Mouse (Mus musculus) urinary bladder, postnatal 10 days (tissue): Measurements from ENCODE around the gene Coq7.
A peak's percentile ranks its signal among the peaks of the same experiment; 100 is the strongest.

Experiments used
- DNase-seq: peaks from one replicate; pipeline ENCODE4 v3.0.0; 2022; ENCODE audit warnings: low spot score

Coq7 gene

DNA sequence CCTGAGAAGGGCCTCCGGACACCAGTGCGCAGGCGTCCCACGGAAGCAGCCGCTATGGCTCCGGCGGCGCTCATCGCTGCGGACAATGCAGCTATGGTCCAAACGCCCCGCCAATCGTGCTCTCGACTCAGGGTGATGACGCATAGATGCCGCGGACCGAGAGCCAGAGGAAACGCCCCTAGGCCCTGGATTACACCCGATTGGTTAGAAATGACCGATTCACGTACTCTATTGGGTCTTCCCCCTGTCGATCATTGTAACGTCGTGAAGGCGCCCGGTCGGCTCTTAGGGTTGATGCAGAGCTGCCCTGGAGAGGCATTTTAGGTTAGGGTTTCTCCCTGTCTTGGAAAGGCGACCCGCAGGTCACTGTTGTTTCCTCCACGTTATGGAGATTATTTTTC lies at the start of gene Coq7:
Gene Coq7 (minus strand): TSS at position 179 of the 401 bp plus-strand sequence.
- DNase-seq: peak; percentile 68

- no peak for DNase-seq
Observed at GRCm38 (mm10) chr7:118579938-118580337, 46.8 kb upstream of the Coq7 start.

DNA sequence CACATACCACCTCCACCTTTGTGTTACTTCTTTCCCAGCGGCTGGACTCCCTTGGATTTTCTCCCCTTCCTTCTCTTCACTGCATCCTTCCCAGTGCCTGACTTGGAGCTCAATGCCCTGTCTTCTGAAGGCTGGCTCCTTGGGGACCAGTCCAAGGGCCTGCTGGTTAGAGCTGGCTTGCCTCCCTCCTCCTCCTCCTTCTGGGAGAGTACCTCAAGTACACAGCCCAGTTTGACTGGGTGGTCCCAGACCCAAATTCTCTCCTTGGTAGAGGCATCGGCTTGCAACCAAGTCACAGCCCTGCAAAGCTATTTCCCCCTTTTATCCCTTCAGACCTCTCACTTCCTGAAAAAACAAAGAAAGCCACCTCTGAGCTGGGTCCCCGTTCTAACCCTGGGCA lies 45.1 kb upstream of the Coq7 start:
- DNase-seq: no peak

DNA sequence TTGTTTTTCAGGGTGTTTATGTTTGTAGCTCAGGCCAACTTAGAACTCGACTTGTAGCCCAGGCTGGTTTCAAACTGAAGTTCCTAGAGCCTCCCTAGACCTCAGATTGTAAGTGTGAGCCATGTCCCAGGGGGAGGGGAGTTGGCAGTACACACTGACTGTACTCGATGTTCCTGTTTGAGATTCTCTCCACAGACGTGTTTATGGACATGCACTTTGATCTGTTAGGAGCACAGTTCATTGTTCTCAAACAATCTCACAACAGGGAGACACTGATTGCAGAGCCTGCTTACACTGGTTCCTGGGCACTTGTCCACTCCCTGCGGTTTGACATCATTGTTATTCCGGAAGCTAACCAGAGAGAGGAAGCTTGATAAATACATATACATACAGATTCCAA lies 38.9 kb upstream of the Coq7 start:
- DNase-seq: no peak

DNA sequence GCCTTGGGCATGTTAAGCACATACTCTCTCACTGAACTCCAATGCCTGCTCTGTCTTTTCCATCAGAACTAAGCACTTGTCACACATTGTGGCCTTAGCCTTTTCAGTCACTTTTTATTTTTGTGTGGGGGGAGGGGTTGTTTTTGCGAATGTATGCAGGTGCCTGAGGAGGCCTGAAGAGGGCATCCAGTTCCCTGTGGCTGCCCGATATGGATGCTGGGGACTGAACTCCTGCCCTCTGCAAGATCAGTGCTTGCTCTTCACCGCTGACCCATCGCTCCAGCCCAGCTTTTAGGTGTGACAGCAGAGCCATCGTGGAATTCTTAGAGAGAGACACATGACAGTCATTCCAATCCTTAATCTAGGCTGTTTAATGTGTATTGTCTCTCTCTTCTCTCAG lies 38.2 kb upstream of the Coq7 start:
- no peak for DNase-seq

DNA sequence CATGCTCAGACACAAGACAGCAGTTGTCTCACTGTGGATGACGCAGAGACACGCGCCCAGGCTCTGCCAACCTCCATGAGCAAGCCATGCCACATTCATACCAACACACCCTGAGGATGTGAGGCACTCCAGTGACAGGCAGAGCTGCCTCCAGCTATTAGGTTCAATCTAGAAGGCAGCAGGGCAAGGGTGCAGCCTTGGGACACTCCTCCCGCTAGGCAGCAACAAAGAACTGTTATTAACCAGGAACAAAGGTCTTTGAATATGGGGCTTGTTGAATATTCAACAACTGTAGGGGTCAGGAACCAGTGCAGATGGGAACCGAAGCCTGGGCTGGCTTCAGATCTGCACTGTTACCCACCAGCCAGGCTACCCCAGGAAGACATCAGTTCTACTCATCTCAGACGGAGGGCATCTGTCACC lies 36.0 kb upstream of the Coq7 start:
- DNase-seq: no peak

GRCm38 (mm10) chr7:118554290-118554689 lies 21.1 kb upstream of the Coq7 start:
- no peak for DNase-seq

DNA sequence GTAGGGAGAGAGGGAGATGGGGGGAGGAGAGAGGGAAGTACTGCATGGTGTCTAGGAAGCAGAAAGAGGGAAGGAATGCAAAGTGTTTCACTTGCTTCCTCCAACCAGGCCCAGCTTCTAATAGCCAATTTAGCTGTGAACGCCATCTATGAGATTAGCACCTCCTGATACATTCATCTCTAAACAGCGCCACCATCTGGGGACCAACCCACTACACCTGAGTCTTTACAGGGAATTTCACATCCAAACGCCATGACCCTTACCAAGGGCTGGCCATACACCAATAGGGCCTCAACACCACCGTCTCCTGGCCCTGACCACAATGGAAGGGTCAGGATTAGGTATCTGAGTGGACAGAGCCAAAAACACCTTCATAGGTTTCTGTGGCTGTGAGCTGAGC lies 20.7 kb upstream of the Coq7 start:
- no peak for DNase-seq

GRCm38 (mm10) chr7:118547451-118547850 lies 14.3 kb upstream of the Coq7 start:
- no peak for DNase-seq

GRCm38 (mm10) chr7:118544128-118544527 lies 11.0 kb upstream of the Coq7 start:
- no peak for DNase-seq

DNA sequence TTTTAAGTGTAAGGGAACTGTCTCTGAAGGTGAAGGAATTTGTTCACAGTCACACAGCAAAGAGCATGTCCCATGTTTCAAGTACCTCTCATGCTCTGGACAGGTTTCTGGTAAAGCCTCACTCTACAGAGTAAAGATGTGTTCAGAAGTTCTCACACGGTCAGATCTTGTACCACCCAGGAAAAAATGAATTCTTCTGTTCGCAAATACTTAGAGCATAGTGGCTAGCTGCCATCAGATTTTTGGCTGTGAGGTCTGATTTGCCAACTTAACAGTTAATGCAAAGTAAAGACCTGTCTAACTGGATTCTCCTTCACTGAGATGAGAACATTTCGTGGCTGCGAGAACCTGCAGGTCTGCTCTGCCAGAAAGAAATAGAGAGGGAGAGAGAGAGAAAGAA lies 1.9 kb upstream of the Coq7 start:
- no peak for DNase-seq

GRCm38 (mm10) chr7:118534326-118534725 lies 1.2 kb upstream of the Coq7 start:
- DNase-seq: no peak

DNA sequence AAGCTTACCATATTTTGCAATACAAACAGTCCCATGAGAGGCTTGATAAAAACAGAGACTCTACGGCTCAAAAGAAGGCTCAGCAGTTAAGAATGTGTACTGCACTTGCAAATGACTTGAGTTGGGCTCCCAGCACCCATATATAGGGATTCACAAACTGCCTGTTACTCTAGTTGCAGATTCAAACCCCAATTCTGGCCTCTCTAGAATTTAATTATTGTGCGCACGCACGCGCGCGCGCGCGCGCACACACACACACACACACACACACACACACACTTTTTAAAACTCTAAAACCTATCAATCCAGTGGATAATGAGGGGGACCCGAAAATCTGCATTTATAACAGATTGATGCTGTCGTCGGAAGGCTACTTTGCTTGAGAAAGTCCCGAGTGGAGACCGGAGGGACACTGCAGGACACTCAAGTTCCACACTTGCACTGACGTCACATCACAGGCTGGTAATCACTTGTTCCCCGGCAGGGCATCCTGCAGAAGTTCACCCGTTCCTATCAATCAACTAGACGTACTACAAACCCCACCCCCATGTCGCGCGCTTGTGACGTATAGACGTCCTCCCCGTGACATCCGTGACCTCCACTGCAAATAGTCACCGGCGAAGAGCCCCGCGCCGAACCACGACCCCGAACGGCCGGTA lies 508 bp downstream of the Coq7 start:
- DNase-seq: peak; percentile 89

DNA sequence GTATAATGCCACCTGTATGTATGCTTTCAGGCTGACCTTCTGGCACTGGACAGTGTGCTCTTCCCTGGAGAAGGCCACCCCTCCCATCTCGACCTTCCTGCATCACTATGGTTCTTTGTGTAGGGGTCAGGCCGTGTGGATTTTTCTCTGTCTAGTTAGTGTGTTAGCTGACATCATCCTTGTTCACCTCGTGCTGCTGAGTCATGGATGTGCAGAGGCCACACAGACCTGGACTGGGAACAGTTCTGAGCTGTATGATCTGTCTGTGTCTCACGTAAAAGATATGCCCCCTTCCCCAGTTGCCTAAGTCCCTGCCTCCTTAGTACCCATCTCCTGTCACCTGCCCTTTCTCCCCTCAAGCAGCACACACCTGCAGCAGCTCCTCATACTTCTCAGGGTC lies 6.2 kb downstream of the Coq7 start:
- DNase-seq: no peak

GRCm38 (mm10) chr7:118522077-118522476 lies 11.1 kb downstream of the Coq7 start:
- no peak for DNase-seq

DNA sequence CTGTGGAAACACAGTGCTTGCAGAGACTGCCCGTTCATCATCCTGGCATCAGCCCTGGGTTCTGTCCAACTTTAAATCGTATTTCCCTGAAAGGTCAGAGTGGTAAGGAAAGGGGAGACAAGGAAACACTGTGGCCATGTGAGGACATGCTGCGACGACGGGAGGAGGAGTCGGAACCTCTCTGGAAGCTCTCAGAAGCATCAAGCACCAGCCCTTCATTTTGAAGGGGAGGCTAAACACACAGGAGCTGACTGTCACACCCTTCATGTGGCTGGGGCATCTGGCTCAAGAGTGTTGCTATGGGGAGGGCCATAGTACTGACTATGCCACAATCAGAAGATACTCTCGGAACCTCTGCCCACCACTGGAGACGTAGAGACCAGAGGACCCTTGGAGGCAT lies 13.5 kb downstream of the Coq7 start:
- DNase-seq: no peak

DNA sequence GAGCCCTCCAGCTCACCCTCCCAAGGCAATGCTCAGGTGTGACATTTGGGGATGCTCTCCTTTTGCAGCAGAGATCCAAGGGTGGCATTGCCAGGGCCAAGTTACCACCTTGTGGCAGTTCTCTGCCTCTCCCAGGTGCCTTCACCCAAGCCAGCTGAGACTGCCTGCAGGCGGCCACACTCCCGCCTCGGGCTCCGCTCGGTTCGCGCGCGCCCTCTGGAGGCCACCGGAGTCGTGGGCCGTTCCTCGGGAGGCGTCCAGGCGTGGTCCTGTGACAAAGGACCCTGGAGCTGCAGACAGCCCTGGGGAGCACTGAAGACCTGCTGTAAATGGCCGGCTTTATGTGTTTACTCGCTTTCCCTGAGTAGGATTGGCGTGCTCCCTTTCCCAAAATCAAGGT lies 14.5 kb downstream of the Coq7 start:
- peak; percentile 27 for DNase-seq

GRCm38 (mm10) chr7:118517819-118518218 lies 15.3 kb downstream of the Coq7 start:
- no peak for DNase-seq

DNA sequence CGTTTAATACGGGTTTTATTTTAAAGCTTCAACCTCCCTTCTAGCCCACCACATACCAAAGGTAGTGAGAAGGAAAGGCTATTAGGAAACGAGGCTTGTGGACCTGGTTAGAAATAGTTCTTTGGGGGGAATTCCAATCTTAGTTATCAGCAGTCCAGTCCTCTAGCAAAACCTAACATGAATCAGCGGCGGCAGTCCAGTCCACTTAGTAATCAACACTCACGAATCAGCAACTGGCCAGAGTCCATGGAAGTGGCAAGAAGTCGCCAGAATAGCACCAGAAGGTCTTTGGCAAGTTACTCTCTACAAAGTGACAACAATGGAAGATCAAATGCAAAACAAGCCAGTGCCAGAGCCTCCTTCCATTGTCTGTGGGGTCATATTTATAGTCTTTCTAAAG lies 24.6 kb downstream of the Coq7 start:
- DNase-seq: no peak

- no peak for DNase-seq
Observed at GRCm38 (mm10) chr7:118503844-118504243, 29.3 kb downstream of the Coq7 start.

GRCm38 (mm10) chr7:118502333-118502732 lies 30.8 kb downstream of the Coq7 start:
- no peak for DNase-seq

DNA sequence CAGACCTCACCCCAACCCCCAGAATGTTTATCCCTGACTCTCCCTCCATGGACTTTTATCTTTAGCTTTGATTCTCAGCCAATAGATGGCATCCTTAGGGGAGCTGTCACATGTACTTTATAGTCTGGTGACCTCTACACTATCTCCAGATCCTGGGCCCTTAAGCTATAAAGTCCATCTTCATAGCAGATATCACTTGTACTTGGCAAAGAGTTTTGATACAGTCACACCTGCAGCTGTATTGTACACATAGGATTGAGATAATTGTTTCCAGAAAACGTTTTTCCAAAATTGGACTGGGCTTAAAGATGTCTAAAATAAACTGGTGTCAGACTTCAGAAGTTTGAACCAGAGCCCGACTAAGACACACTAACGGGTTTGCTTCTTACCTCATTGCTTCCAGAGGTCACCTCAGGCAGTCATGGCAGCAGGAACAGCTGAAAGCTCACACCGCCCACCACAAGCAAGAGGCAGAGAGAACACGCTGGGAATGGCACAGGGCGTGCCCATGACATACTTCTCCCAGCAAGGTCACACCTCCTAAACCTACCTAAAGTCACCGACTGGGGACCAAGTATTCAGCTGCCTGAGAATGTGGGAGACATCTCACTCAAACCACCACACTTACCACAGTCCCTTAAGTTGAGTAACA lies 33.2 kb downstream of the Coq7 start:
- no peak for DNase-seq

DNA sequence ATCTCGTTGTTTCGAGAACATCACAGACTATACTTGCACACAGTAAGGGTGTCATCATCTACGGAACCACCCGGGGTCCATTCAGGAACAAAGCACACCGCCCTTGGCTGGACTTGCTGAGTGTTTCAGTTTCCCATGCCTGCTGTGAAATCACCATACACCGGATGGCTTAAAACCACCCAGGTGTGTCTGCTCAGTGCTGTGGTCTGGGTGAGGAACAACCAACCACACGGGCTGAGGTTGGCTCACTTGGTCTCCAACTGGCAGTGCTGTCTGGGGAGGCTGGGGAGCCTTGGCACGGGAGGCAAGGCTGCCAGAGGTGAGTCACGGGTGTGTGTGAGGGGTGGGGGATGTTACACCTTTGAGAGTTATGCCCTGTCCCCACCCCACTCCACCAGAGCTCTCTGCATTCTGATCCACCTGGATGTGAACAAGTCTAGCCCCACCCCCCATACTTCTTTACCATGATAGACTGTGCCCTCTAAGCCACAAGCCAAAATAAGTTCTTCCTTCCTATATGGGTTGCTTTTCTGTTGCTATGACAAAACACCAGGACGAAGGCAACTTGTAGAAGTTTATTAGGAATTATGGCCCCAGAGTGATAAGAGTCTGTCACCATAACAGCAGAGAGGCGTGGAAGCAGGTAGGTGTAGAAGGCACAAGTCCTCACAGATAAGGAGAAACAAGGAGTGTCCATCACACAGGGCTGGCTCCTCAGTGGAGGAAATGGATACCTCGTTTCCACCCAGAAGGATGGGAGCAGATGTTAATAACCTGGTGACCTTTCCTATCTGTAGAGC lies 34.0 kb downstream of the Coq7 start:
- DNase-seq: no peak
